Mouse (Mus musculus): ENCODE measurements around the gene Slc25a30.
"Not testable (repeated sequence)": the region's sequence is repeated elsewhere in the genome, so short reads cannot be mapped to it uniquely, and the experiment has no call there.

Gene Slc25a30

GRCm38 (mm10) chr14:75786868-75787793, at the start of gene Slc25a30:
Slc25a30 (minus strand) TSS chr14:75787037.
- in situ Hi-C loops (cut with MboI; ENCODE audit: low sequenced_read_pairs), result no loop called here

GRCm38 (mm10) chr14:75836579-75836978, 49.7 kb upstream of the Slc25a30 start:
- in situ Hi-C loops (cut with MboI; ENCODE audit: low sequenced_read_pairs), result no loop called here

GRCm38 (mm10) chr14:75834739-75835381, 48.0 kb upstream of the Slc25a30 start:
- in situ Hi-C loops (cut with MboI; ENCODE audit: low sequenced_read_pairs), result no loop called here

GRCm38 (mm10) chr14:75834251-75834738, 47.5 kb upstream of the Slc25a30 start:
- in situ Hi-C loops (cut with MboI; ENCODE audit: low sequenced_read_pairs), result no loop called here

GRCm38 (mm10) chr14:75833546-75834250, 46.9 kb upstream of the Slc25a30 start:
- in situ Hi-C loops (cut with MboI; ENCODE audit: low sequenced_read_pairs), result no loop called here

GRCm38 (mm10) chr14:75832982-75833381, 46.1 kb upstream of the Slc25a30 start:
- in situ Hi-C loops (cut with MboI; ENCODE audit: low sequenced_read_pairs), result no loop called here

GRCm38 (mm10) chr14:75832031-75832430, 45.2 kb upstream of the Slc25a30 start:
- in situ Hi-C loops (cut with MboI; ENCODE audit: low sequenced_read_pairs), result no loop called here

GRCm38 (mm10) chr14:75829817-75830216, 43.0 kb upstream of the Slc25a30 start:
- in situ Hi-C loops (cut with MboI; ENCODE audit: low sequenced_read_pairs), result not testable (repeated sequence)

GRCm38 (mm10) chr14:75828866-75829806, 42.3 kb upstream of the Slc25a30 start:
- in situ Hi-C loops (cut with MboI; ENCODE audit: low sequenced_read_pairs), result no loop called here

- in situ Hi-C loops (cut with MboI; ENCODE audit: low sequenced_read_pairs), result no loop called here
Measured at GRCm38 (mm10) chr14:75828221-75828620, 41.4 kb upstream of the Slc25a30 start.

GRCm38 (mm10) chr14:75826851-75827410, 40.1 kb upstream of the Slc25a30 start:
- in situ Hi-C loops (cut with MboI; ENCODE audit: low sequenced_read_pairs), result no loop called here

- in situ Hi-C loops (cut with MboI; ENCODE audit: low sequenced_read_pairs), result no loop called here
Measured at GRCm38 (mm10) chr14:75820007-75820406, 33.2 kb upstream of the Slc25a30 start.

- in situ Hi-C loops (cut with MboI; ENCODE audit: low sequenced_read_pairs), result no loop called here
Measured at GRCm38 (mm10) chr14:75819341-75819740, 32.5 kb upstream of the Slc25a30 start.

GRCm38 (mm10) chr14:75818528-75818927, 31.7 kb upstream of the Slc25a30 start:
- in situ Hi-C loops (cut with MboI; ENCODE audit: low sequenced_read_pairs), result no loop called here

GRCm38 (mm10) chr14:75809931-75810330, 23.1 kb upstream of the Slc25a30 start:
- in situ Hi-C loops (cut with MboI; ENCODE audit: low sequenced_read_pairs), result no loop called here

- in situ Hi-C loops (cut with MboI; ENCODE audit: low sequenced_read_pairs), result no loop called here
Measured at GRCm38 (mm10) chr14:75807800-75808199, 21.0 kb upstream of the Slc25a30 start.

GRCm38 (mm10) chr14:75797769-75798386, 11.0 kb upstream of the Slc25a30 start:
- in situ Hi-C loops (cut with MboI; ENCODE audit: low sequenced_read_pairs), result no loop called here

GRCm38 (mm10) chr14:75795918-75796317, 9.1 kb upstream of the Slc25a30 start:
- in situ Hi-C loops (cut with MboI; ENCODE audit: low sequenced_read_pairs), result no loop called here

GRCm38 (mm10) chr14:75794726-75795125, 7.9 kb upstream of the Slc25a30 start:
- in situ Hi-C loops (cut with MboI; ENCODE audit: low sequenced_read_pairs), result no loop called here
